In genomic region chr12:108395285-108395660, GRCm38 (mm10) we compare ENCODE assay signal across 15 mouse cellular contexts. TPM values are rescaled to one million over a fixed set of nuclear protein-coding genes. Genes with fewer than 3 reads are reported as not detected.
A peak's percentile ranks its signal among the peaks of the same experiment; 100 is the strongest.
DNase-seq lines count a peak whose midpoint lies in the region; ATAC-seq lines count a peak whose summit lies in the region.
"Had no signal": no experiment of that assay in that cellular context is flagged by ENCODE, and none has a peak within 500 bp of the region (broad histone marks: within the 10 kb centered on the region; RNA-seq: fewer than 3 reads in every experiment).

No protein-coding gene starts in this region.

- H3K9me3 ChIP-seq in heart, embryonic 10.5 days = no peaks in the 10 kb centered on the region
- no peaks in the 10 kb centered on the region for H3K9me3 ChIP-seq in forebrain, embryonic 15.5 days
- no peaks in the 10 kb centered on the region for H3K9me3 ChIP-seq in midbrain, embryonic 12.5 days
- no peaks in the 10 kb centered on the region for H3K9me3 ChIP-seq in intestine, embryonic 16.5 days (ENCODE audit: control insufficient read depth, low read length)
- H3K9me3 ChIP-seq: embryonic facial prominence, embryonic 12.5 days; heart, embryonic 12.5 days had no signal

- intact Hi-C loops in heart, postnatal 10 days (cut with DNase I) = no loop called here

- DNase-seq in heart, embryonic 10.5 days (ENCODE audit: low spot score) = no peak
- no peak for DNase-seq in heart, postnatal 10 days
- peak; percentile 72 for DNase-seq in 3T3-L1 (ENCODE audit: low read depth, low spot score)
- no peak for DNase-seq in cerebellum, adult 8-10 months
- DNase-seq: kidney, adult 8-10 months; layer of hippocampus, postnatal 36 days; liver had no signal

- 77% methylated on average over 6 of the region's 6 CpGs for WGBS in heart, embryonic 10.5 days
- WGBS in forebrain, embryonic 15.5 days = 70% methylated on average over 6 of the region's 6 CpGs
- 73% methylated on average over 6 of the region's 6 CpGs for WGBS in midbrain, embryonic 12.5 days
- WGBS in intestine, embryonic 16.5 days = 79% methylated on average over 6 of the region's 6 CpGs

- peaks cover 16% of the 10 kb centered on the region for H3K4me1 ChIP-seq in heart, embryonic 10.5 days
- H3K4me1 ChIP-seq in forebrain, embryonic 15.5 days = peaks cover 33% of the 10 kb centered on the region
- H3K4me1 ChIP-seq in midbrain, embryonic 12.5 days = peaks cover 37% of the 10 kb centered on the region
- peaks cover 15% of the 10 kb centered on the region for H3K4me1 ChIP-seq in intestine, embryonic 16.5 days (ENCODE audit: control insufficient read depth, insufficient read depth, low read length)

- H3K27ac ChIP-seq in heart, embryonic 10.5 days = peak overlapping the region; percentile 24; the same call in 1 of the 2 replicates
- H3K27ac ChIP-seq in forebrain, embryonic 15.5 days (replicated peaks) = peak overlapping the region; percentile 78
- H3K27ac ChIP-seq in midbrain, embryonic 12.5 days (replicated peaks) = peak overlapping the region; percentile 90
- H3K27ac ChIP-seq in intestine, embryonic 16.5 days (ENCODE audit: low read length) = no peak overlapping the region
- H3K27ac ChIP-seq: embryonic facial prominence, embryonic 12.5 days had no signal

- H3K9ac ChIP-seq in forebrain, embryonic 15.5 days (replicated peaks) = no peak overlapping the region
- 0 out of 2 replicates have a peak overlapping the region, but pooled peaks have one; percentile 3 for H3K9ac ChIP-seq in midbrain, embryonic 12.5 days (replicated peaks)
- H3K9ac ChIP-seq in intestine, embryonic 16.5 days (ENCODE audit: low read depth, low read length) = no peak overlapping the region
- H3K9ac ChIP-seq: embryonic facial prominence, embryonic 12.5 days; heart, embryonic 12.5 days had no signal

- H3K4me2 ChIP-seq in forebrain, embryonic 15.5 days (replicated peaks) = no peak overlapping the region
- no peak overlapping the region for H3K4me2 ChIP-seq in midbrain, embryonic 12.5 days (replicated peaks)
- H3K4me2 ChIP-seq in intestine, embryonic 16.5 days (ENCODE audit: low read depth, low read length) = no peak overlapping the region
- H3K4me2 ChIP-seq: embryonic facial prominence, embryonic 12.5 days; heart, embryonic 12.5 days had no signal

- no peak for ATAC-seq in forebrain, embryonic 15.5 days (replicated peaks)
- ATAC-seq in midbrain, embryonic 12.5 days (ENCODE audit: low FRiP score, low read depth) = peak; percentile 1; the same call in 1 of the 2 replicates
- no peak for ATAC-seq in activated CD4-positive, CD25-positive, alpha-beta regulatory T cell, adult 4 months
- no peak for ATAC-seq in intestine, embryonic 16.5 days
- ATAC-seq: lung, postnatal 0 days had no signal

- no peaks in the 10 kb centered on the region; the same call in 1 of the 2 replicates for H3K27me3 ChIP-seq in heart, embryonic 10.5 days (ENCODE audit: insufficient read depth, poor library complexity, severe bottlenecking)
- H3K27me3 ChIP-seq in forebrain, embryonic 15.5 days = no peaks in the 10 kb centered on the region
- H3K27me3 ChIP-seq in midbrain, embryonic 12.5 days = no peaks in the 10 kb centered on the region
- no peaks in the 10 kb centered on the region for H3K27me3 ChIP-seq in intestine, embryonic 16.5 days (replicated peaks; ENCODE audit: control insufficient read depth, insufficient read depth, low read length)
- H3K27me3 ChIP-seq: embryonic facial prominence, embryonic 12.5 days had no signal

- H3K36me3 ChIP-seq in heart, embryonic 10.5 days = no peaks in the 10 kb centered on the region
- H3K36me3 ChIP-seq in forebrain, embryonic 15.5 days = no peaks in the 10 kb centered on the region
- H3K36me3 ChIP-seq in midbrain, embryonic 12.5 days = no peaks in the 10 kb centered on the region
- H3K36me3 ChIP-seq in intestine, embryonic 16.5 days (ENCODE audit: control insufficient read depth, insufficient read depth, low read length) = no peaks in the 10 kb centered on the region
- H3K36me3 ChIP-seq: embryonic facial prominence, embryonic 12.5 days; heart, embryonic 12.5 days had no signal

- no peak overlapping the region for H3K4me3 ChIP-seq in heart, embryonic 10.5 days
- H3K4me3 ChIP-seq in forebrain, embryonic 15.5 days = no peak overlapping the region
- no peak overlapping the region for H3K4me3 ChIP-seq in midbrain, embryonic 12.5 days
- no peak overlapping the region for H3K4me3 ChIP-seq in intestine, embryonic 16.5 days (ENCODE audit: low read length)
- H3K4me3 ChIP-seq: embryonic facial prominence, embryonic 12.5 days; heart, embryonic 12.5 days had no signal

RNA-seq across cellular contexts. Expression of gene Eml1, which starts 24.5 kb away (rescaled TPM):
- 47.0 and 50.4 TPM in 2 replicates for polyA plus RNA-seq in heart, embryonic 10.5 days (2016; fragmentation: Nextera tagmentation; extraction: Ambion mirVana)
- 10 to 100 TPM; 82.1 to 94.6 TPM for total RNA-seq in heart, postnatal 10 days (2021)
- polyA plus RNA-seq in forebrain, embryonic 15.5 days (2015; fragmentation: Nextera tagmentation; extraction: Ambion mirVana) = 58.6 and 65.7 TPM in 2 replicates
- 89.4 and 93.0 TPM in 2 replicates for polyA plus RNA-seq in midbrain, embryonic 12.5 days (2016; fragmentation: Nextera tagmentation; extraction: Ambion mirVana)
- under 1 TPM in 1 of 2 experiments, not detected in 1; 0.38 TPM for polyA plus RNA-seq in activated CD4-positive, CD25-positive, alpha-beta regulatory T cell, adult 4 months (2017; shearing (Covaris generic))
- polyA plus RNA-seq in intestine, embryonic 16.5 days (2015; fragmentation: Nextera tagmentation; extraction: Ambion mirVana) = 63.7 and 67.4 TPM in 2 replicates
- total RNA-seq: MEL had no signal

Comparison
In these comparisons a context has a peak if more than half of its experiments do, and no peak if none do; other contexts are left out.
1. RNA of gene Eml1, which starts 24.5 kb away (polyA plus RNA-seq): 89.4 to 93.0 TPM in midbrain, embryonic 12.5 days, 58.6 to 65.7 TPM in forebrain, embryonic 15.5 days, 63.7 to 67.4 TPM in intestine, embryonic 16.5 days and 47.0 to 50.4 TPM in heart, embryonic 10.5 days; 0.38 TPM in activated CD4-positive, CD25-positive, alpha-beta regulatory T cell, adult 4 months; every median in the first group is over 10 times any median in the second.